Mouse (Mus musculus) lung, adult 2 months (tissue): ENCODE results near the gene Nr1h5. TPM values are rescaled to one million over a fixed set of nuclear protein-coding genes. Genes with fewer than 3 reads are reported as not detected.

Experiments
- DNase-seq: peaks from one replicate; pipeline ENCODE4 v3.0.0; 2022
- H3K4me1 ChIP-seq: fragments of 200-500 bp; 2 replicates; pipeline ENCODE4 v1.6.1; 2011; ENCODE audit warnings: low read length; ENCODE audit not compliant: control insufficient read depth, insufficient read depth
- H3K4me3 ChIP-seq: fragments of 200-500 bp; replicated peaks from 2 replicates; pipeline ENCODE3; 2011; ENCODE audit warnings: low read depth, mild to moderate bottlenecking, control low read depth, low read length; ENCODE audit errors: extremely low read depth
- CTCF ChIP-seq: fragments of 200-500 bp; IDR thresholded peaks from 2 replicates; pipeline ENCODE4 v1.5.1; 2011; ENCODE audit warnings: mild to moderate bottlenecking, low read length, control low read depth; ENCODE audit not compliant: insufficient read depth
- POLR2A ChIP-seq: fragments of 200-500 bp; IDR thresholded peaks from 2 replicates; pipeline ENCODE4 v1.6.1; 2011; ENCODE audit warnings: low read depth, mild to moderate bottlenecking, control low read depth, low read length, borderline replicate concordance; ENCODE audit errors: extremely low read depth
- WGBS: fragments of 180-500 bp; shearing (Covaris S2); methylation state at CpG from one replicate; pipeline ENCODE4 v1.1.7; 2018; 5-methylcytosine and 5-hydroxymethylcytosine counted together
- polyA plus RNA-seq: library from polyadenylated mRNA; depleted of rRNA; stranded (reverse); fragments of >200 nt; gene quantifications from 2 replicates; pipeline ENCODE4 v1.2.3, GENCODE M21; 2012; rRNA removed

Gene Nr1h5
- polyA plus RNA-seq: 0.12 TPM in 1 of 2 replicates, not detected in the other

DNA sequence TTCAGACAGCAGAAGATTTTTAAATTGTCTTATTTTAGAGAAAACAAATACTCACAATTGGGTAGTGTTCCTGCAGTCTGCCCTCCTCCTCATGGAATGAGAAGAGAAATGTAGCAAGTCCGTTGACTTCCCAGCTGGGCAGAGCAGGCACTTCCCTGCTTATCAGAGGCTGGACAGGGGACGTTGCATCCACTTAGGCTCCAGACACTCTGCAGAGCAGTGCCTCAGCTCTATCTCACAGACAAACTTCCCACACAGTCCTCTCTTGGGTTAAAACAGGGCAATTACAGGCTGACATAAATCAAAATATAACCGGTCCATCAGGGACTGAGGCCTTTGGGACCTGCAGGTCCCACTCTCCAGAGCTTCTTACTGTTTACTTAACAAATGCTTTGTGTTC lies at the start of gene Nr1h5:
Nr1h5 (minus strand) TSS at position 101 of the 400 bp plus-strand sequence.
- TF ChIP-seq CTCF: no peak
- no peak for TF ChIP-seq POLR2A
- no peak for DNase-seq
- Histone ChIP-seq H3K4me1 (no peaks in the 10 kb centered on the region), H3K4me3 (no peak within 1 kb of the TSS)
- WGBS: 46% methylated on average over 3 of the region's 3 CpGs

DNA sequence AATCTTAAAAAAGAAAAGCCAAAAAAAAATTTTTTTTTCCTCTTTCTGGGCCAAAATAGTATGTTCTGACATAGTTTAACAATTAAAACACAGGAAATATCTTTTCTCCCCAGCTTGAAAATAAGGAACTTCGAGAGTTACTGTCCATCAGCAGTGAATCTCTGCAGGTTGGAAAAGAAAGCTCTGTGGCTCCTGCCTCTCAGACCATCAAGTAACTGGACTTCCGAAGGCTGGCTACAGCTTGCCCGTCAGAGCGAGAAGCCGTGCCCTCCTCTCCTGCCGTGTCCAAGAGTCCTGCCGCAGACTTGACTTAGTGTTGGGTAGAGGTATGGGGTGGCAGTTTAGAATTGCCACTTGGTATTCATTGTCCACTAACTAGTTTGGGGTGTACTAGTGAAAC lies 37.7 kb upstream of the Nr1h5 start:
- peaks cover 4% of the 10 kb centered on the region for H3K4me1 ChIP-seq
- 97% methylated on average over 7 of the region's 7 CpGs for WGBS
- no peak overlapping the region for H3K4me3 ChIP-seq
- DNase-seq: no peak
- TF ChIP-seq POLR2A: no peak
- no peak for TF ChIP-seq CTCF

DNA sequence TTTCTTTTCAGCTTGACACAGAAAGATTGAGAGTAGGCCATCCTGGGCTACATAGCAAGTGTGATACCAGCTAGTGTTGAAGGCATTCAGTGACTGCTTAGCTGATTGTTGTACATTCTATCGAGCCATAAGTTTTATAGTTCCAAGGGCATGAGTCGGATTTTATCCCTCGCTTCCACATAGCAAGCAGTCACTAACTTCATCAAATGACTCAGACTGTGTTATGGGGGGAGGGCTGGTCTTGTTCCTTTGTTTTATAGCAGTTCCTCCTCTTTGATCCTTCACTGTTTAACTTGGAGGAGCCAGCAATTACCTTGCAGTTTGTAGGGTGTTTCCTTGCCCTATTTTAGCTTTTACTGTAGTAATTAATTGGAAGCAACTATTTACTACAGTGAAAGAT lies 33.7 kb upstream of the Nr1h5 start:
- TF ChIP-seq CTCF (no peak), POLR2A (no peak)
- H3K4me3 ChIP-seq: no peak overlapping the region
- no peak for DNase-seq
- peaks cover 7% of the 10 kb centered on the region for H3K4me1 ChIP-seq
- WGBS: 56% methylated on average over 3 of the region's 3 CpGs

DNA sequence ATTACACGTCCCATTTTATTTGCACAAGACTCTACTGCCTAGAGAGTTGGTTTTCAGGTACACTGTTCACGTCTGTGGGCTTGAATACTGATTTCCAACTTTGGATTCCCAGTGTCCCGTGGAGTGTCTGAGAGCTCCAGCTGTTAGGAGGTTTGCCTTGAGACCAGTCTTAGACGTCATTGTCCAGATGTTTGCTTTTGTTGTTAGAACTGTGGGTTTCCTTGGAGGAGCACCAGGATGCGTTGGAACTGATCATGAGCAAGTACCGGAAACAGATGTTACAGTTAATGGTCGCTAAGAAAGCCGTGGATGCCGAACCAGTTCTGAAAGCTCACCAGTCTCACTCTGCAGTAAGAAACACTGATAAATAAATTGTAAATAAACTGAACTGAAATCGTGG lies 33.1 kb upstream of the Nr1h5 start:
- WGBS: 38% methylated on average over 10 of the region's 10 CpGs
- H3K4me1 ChIP-seq: peaks cover 7% of the 10 kb centered on the region
- TF ChIP-seq CTCF (no peak), POLR2A (no peak)
- no peak overlapping the region for H3K4me3 ChIP-seq
- DNase-seq: no peak

DNA sequence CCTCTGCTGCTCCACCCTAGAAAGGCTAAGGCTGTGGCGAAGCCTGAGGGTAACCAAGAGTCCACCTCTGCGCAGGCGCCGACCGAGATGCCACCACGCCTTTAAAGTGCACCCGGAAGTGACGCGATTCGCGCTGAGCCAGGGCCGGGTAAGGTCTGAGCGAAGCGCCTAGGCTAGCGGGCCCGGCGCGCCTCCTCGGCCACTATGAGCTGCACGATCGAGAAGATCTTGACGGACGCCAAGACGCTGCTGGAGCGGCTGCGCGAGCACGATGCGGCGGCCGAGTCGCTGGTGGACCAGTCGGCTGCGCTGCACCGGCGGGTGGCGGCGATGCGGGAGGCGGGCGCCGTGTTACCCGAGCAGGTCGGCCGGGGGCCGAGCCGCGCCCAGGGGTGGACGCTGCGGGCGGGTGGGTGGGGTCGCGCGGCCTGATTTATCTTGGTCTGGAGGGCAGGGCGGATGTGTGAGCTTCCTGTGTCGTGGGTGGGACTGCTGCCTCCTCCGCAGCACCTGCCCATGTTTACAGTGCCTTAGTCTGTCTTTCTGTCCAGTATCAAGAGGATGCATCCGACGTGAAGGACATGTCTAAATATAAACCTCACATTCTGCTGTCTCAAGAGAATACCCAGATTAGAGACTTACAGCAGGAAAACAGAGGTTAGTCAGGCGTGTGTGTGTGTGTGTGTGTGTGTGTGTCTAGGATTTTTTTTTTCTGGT lies 31.8 kb upstream of the Nr1h5 start, which contains the start of gene Sike1:
Sike1 (plus strand) TSS at position 104 of the 717 bp plus-strand sequence.
- H3K4me1 ChIP-seq: peaks cover 7% of the 10 kb centered on the region
- H3K4me3 ChIP-seq: peak within 1 kb of the TSS; percentile 98
- peak; percentile 97 for DNase-seq
- 1% methylated on average over 60 of the region's 60 CpGs for WGBS
- TF ChIP-seq POLR2A (peak; percentile 91), CTCF (no peak)

DNA sequence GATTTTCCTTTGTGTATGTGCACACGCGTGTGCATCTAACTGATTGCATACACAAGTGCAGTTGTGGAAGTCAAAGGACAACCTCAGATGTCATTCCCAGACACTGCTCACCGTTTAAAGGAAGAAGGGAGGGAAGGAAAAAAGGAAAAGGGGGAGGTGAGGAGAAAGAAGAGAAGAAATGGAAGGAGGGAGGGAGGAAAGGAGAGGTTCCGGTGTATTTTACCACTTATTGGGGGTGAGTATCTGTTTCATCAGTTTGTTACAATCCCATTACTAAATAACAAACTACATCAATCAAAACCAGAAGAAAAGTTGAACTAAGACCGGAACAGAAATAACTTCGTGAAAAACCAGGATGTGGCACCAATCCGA lies 31.3 kb upstream of the Nr1h5 start:
- TF ChIP-seq POLR2A (no peak), CTCF (no peak)
- Histone ChIP-seq H3K4me3 (peak overlapping the region; percentile 98), H3K4me1 (peaks cover 7% of the 10 kb centered on the region)
- DNase-seq: no peak
- WGBS: 35% methylated on average over 7 of the region's 7 CpGs

DNA sequence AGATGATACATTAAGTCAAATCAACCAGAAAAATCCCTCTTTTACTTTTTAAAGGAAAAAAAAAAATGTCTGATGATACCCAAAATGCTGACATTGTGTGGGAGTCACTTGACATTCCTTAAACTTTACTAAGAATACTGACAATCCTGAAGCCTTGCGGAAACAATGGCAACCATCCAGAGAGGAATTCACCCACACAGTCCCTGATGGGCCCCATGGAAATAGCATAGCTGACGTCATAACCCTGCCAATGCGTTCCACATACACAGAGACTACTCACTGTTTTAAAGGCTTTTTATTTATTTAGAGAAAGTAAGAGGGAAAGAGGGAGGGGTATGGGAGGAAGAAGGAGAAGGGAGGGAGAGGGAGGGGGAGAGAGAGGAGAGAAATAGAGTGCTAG lies 29.0 kb upstream of the Nr1h5 start:
- WGBS: 15% methylated on average over 3 of the region's 3 CpGs
- TF ChIP-seq POLR2A (no peak), CTCF (no peak)
- peaks cover 7% of the 10 kb centered on the region for H3K4me1 ChIP-seq
- no peak for DNase-seq
- H3K4me3 ChIP-seq: no peak overlapping the region

DNA sequence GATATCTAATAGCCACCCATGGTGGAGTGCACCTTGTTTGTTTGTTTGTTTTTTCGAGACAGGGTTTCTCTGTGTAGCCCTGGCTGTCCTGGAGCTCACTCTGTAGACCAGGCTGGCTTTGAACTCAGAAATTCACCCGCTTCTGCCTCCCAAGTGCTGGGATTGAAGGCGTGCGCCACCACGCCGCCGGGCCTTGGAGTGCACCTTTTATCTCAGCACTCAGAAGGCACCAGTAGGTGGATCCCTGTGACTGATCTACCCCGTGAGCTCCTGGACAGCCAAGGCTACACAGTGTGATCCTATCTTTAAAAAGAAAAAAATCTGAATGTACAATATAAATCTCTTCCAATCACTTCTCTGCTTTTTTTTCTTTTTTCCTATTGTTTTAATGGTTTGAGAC lies 27.1 kb upstream of the Nr1h5 start:
- 72% methylated on average over 8 of the region's 8 CpGs for WGBS
- H3K4me3 ChIP-seq: no peak overlapping the region
- no peak for DNase-seq
- H3K4me1 ChIP-seq: peaks cover 3% of the 10 kb centered on the region
- TF ChIP-seq POLR2A (no peak), CTCF (no peak)

DNA sequence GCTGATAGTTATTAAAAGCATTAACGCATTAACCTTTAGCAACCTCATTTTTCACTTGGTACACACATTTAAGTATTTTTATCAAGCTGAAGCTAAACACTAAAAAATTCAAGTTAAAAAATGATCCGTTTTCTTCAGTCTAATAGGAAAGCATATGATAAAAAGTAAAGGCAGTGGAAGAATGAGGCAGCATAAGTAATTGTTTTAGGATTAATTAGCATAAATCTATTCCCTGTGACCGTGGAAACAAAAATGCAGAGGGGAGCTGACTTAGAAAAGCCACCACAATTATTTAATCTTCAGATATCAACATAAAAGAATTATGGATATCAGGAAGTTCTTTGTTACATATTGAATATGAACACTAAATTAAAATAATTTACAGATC lies 16.4 kb upstream of the Nr1h5 start:
- 55% methylated on average over 3 of the region's 3 CpGs for WGBS
- Histone ChIP-seq H3K4me3 (no peak overlapping the region), H3K4me1 (no peaks in the 10 kb centered on the region)
- no peak for DNase-seq
- TF ChIP-seq POLR2A: no peak
- TF ChIP-seq CTCF: no peak

DNA sequence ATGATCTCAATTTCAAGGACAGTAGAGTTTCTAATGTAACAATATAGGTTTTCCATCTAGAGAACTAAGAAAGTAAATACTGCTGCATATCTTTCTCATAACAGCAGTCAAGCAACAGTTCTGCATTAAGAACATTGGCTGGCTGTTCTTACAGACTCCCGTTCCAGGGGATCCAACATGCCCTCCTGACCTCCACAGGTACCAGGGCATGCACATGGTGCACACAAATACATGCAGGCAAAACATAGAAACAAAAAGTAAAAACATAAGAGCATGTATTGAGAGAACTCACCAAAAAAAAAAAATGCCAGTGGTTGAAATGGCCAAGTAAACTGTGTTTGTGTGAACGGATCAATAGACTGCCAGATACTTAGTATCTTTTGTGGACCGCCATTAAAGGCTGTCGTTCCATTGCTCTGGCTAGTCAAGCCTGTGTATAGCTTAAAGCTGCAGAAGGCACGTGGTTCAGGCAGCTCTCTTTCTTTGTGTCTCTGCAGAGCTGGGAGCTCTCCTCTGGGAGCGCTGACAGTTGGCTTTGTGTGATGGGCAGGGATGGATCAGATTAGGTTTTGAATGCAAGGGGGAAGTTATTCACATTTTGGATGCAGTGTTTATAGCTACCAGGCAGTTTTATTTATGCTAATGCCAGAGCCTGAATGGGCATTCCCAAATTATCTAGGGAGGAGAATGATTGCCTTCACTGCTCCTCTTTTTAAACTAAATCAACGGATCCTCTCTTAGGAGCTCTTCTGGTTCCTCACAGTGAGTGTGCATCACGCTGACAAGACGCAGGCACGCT lies 15.8 kb upstream of the Nr1h5 start:
- no peak overlapping the region for H3K4me3 ChIP-seq
- WGBS: 49% methylated on average over 10 of the region's 10 CpGs

More for the DNA sequence above, 15.8 kb upstream of the Nr1h5 start:
- no peak for DNase-seq
- H3K4me1 ChIP-seq: no peaks in the 10 kb centered on the region
- no peak for TF ChIP-seq CTCF
- TF ChIP-seq POLR2A: no peak
